Mouse (Mus musculus) embryo, embryonic 10.5 days (tissue): ENCODE measurements around the gene Adk.

Source experiments
- DNase-seq: peaks from one replicate; pipeline ENCODE4 v3.0.0-alpha.2; 2015; ENCODE audit warnings: low spot score

Gene Adk

GRCm38 (mm10) chr14:21166114-21166513, 113.7 kb downstream of the Adk start:
- no peak for DNase-seq

DNA sequence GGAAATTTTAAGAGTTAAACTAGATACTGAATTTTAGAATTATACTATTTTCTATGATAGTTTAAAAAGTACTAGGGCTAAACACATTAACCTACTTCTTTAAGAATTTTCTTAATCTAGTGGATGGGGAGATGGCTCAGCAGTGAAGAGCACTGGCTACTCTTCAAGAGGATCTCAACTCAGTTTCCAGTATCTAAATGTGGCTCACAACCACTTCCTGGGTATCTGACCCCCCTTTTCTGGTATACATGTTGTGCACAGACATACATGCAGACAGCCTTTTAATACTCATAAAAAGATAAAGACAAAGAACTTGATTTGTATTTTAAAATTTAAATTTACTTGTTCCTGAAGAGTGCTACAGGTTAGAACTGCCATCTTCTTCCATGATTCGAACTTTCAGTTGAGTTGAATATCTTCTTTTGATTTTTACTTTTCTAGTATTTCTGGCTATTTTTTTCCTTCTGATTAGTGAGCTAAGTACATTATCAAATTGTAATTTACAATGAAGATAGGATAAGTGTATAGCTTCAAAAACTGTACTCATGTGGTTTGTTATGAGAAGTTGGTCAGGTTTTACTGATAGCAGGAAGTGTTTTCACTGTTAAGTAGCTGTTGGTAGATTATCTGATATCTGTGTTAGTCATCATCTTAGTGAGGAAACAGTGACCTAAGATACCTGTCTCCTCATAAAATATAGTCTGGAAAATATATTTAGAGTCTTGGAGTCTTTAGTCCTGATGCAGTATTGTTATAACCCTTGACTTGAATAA, 121.8 kb downstream of the Adk start:
- DNase-seq, result no peak

DNA sequence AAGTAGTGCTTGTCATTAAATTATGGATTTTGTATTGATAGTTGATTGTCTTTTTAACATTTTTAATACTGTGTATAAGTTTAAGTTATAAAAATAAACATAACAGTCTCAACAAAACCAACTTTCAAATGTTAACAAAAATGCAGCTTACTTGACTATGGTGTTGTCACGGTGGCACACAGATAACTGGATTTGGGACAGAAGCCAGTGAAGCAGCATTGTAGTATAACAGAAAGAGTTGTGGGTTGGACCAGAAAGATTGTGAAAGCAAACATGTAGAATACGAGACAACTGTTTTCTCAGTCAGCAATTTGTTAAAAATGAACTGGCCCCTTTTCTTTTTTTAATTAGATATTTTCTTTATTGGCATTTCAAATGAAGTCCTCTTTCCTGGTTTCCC, 122.4 kb downstream of the Adk start:
- no peak for DNase-seq

GRCm38 (mm10) chr14:21177781-21178180, 125.4 kb downstream of the Adk start:
- DNase-seq, result no peak

DNA sequence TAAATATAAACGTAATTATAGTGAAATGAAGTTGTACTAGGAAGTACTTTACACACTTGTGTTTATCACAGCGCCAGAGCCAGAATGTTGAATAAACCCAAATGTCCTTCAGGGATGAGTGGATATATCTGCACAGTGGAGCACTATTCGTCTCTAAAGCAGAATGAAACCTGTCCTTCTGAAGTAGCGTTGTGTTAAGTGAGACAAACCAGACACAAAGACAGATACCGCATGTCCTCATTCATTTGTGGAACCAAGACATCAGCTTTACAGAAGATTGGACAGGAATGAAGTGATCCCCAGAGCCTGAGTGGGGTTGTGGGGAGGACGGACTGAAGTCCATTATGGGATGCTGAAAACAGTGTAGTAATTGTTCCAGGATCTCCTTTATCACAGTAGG, 126.0 kb downstream of the Adk start:
- DNase-seq, result no peak

- no peak for DNase-seq
These were observed 128.7 kb downstream of the Adk start for GRCm38 (mm10) chr14:21181053-21181452.

DNA sequence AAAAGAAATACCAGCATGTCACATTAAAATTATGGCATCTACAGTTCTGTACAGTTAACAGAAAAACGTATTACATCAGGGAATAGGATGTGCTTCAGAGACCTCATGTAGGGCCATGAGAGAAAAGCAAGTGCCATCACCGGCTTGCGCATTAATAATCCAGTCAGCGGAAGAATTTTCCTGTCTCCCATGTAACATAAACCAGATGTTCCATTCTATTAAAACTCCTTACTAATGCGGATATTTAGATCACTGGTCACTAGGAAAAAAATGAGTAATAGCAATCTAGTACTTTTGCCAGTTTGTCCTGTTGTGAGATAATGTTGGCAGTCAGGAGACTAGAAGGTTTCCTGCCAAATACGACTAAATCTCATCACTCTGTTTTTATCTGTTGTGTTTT, 139.6 kb downstream of the Adk start:
- no peak for DNase-seq

DNA sequence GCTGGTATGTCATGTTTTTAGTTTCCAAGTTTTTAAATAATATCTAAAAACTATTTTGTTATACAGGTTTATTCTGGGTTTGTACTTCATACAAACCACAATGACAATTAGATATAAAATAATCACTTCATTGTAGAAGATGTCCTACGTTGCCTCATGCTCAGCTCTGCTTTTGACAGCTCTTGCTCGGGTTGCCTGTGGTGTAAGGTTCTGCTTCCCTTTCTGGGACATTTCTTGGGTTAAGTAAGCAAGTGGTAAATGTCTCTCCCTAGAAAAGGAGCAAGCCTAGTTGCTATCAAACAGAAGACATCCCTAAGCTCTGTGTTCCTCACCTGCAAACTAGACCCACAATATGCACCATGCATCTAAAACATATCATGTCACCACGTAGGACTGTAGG, 140.4 kb downstream of the Adk start:
- no peak for DNase-seq

- DNase-seq, result no peak
These were observed 142.0 kb downstream of the Adk start for GRCm38 (mm10) chr14:21194336-21194735.

DNA sequence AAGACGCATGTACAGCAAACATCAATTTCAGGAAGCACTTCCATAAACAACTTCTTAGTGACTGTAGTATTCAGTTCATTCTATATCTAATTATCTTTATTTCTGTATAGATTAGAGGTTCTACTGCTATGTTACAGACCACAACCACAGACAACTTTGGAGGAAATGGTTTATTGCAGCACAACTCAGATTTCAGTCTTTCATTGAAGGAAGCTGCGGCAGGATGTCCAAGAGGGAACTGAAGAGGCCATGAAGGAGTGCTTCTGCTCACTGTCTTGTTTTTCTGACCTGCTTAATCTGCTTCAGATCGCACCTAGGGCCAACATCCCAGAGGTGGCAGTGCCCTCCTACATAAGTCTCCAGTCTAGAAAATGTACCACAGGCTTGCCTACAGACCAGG, 148.5 kb downstream of the Adk start:
- DNase-seq, result no peak

DNA sequence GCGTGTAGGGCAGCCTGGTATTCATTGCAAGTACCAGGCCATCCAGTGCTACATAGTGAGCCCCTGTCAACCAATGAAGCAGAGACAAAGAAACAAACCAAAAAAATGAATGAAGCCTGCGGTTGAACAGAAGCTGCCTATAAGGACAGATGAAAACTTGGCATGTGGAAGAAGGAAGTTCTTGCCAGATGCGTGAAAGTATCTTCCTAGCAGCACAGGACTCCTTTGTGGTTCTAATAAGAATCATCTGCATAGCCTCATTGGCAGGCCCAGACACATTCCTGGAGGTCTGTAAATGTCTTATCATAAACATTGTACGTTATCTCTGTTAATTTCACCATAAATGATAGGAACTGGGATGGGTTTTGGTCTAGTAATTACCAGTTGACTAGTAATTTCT, 154.1 kb downstream of the Adk start:
- no peak for DNase-seq

GRCm38 (mm10) chr14:21221574-21222138, 169.3 kb downstream of the Adk start:
- DNase-seq, result no peak

- DNase-seq, result peak; percentile 10
These were observed 169.8 kb downstream of the Adk start for GRCm38 (mm10) chr14:21222206-21222605.

- DNase-seq, result peak; percentile 22
These were observed 171.1 kb downstream of the Adk start for GRCm38 (mm10) chr14:21223456-21223855.

GRCm38 (mm10) chr14:21223971-21224635, 171.7 kb downstream of the Adk start:
- DNase-seq, result no peak

DNA sequence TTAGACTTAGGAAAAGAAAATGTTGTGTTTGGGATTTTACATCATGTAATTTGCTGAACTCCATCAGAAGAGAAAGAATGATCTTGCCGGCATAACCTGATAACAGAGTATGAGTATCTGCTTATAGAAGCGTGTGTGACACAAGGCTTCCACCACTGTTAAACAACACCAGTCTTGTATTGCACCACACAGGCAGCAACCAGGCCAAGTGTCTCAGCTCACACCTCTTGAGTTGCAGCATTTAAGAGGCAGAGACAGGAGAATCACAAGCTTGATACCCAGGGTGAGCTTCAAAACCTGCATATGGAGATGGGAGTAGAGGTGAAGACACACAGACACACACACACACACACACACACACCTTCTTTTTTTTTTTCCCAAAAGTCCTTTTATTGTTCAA, 184.7 kb downstream of the Adk start:
- DNase-seq, result no peak

DNA sequence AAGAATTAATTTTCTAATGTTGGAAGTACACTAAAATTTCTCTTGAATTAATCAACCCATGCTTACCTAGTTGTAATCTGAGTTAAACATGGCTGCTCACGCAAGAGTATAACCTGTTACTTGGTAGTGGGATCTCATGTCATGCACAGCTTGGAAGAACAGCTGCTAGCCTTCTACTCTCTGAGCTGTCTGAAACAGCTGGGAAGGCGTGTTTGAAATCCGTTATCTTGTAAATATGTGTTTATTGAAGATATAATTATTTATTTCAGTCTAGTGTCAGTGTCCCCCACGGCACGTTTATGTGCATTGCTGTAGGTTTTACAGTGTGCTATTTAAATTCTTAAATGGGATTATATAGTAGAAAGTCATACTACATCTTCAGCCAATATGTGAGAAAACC, 188.7 kb downstream of the Adk start:
- DNase-seq, result no peak

DNA sequence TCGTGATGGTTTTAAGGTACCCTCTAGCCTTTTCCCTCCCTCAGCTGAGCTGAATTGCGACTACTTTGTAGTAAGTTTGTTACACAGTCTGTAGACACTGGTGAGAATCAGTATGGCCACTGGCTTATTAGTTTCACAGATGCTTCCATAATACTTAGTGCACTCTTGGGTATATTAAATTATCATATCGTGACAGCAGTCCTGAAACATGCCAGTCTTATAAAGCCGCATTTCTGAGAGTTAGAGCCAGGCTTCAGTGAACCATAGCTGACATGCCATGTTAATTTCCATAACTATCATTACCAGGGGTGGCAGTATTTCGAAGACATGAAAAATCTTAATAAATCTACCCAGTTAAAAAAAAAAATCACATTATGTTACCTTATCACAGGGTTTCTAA, 199.0 kb downstream of the Adk start:
- DNase-seq, result peak; percentile 49

GRCm38 (mm10) chr14:21252326-21252886, 200.0 kb downstream of the Adk start:
- DNase-seq, result peak; percentile 87

- peak; percentile 77 for DNase-seq
These were observed 201.1 kb downstream of the Adk start for GRCm38 (mm10) chr14:21253321-21253992.

DNA sequence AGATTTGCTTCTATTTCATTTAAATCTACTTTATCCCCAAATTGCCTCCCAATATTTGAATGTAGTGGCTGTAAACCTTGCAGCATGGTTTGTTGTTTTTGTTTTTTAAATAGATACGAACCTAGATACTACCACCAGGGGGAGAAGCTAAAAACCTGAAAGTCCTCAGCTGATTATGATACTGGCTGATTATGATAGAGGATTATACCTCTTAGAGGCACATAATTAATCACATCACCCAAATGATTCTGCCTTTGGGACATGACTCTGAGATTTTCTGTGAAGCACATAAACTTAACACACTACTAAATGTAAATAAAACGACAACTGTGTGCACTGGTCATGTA, 201.6 kb downstream of the Adk start:
- DNase-seq, result peak; percentile 48

GRCm38 (mm10) chr14:21268229-21268628, 215.9 kb downstream of the Adk start:
- no peak for DNase-seq

GRCm38 (mm10) chr14:21271472-21271871, 219.1 kb downstream of the Adk start:
- DNase-seq, result no peak
